Mouse (Mus musculus) forebrain, embryonic 11.5 days (tissue): ENCODE data around the gene Eif4h. TPM values are rescaled to one million over a fixed set of nuclear protein-coding genes. Genes with fewer than 3 reads are reported as not detected.
"Not testable (repeated sequence)": the region's sequence is repeated elsewhere in the genome, so short reads cannot be mapped to it uniquely, and the experiment has no call there.

Experiments used
- ATAC-seq: fragments of 200-750 bp; cut with Nextera tagmentation; replicated peaks from 2 replicates; pipeline ENCODE4 v1.8.0; 2017; ENCODE audit warnings: moderate TSS enrichment; ENCODE audit not compliant: low FRiP score
- DNase-seq: peaks from one replicate; pipeline ENCODE4 v3.0.0-alpha.2; 2017; ENCODE audit warnings: low spot score
- H3K27ac ChIP-seq: fragments of 300-500 bp; sonication (generic); 2 replicates; pipeline ENCODE4 v1.5.1; 2014; ENCODE audit warnings: low read depth, low read length
- H3K27me3 ChIP-seq: fragments of 300-500 bp; sonication (generic); 2 replicates; pipeline ENCODE4 v1.6.1; 2014; ENCODE audit warnings: mild to moderate bottlenecking, low read length, mixed read lengths; ENCODE audit not compliant: control insufficient read depth, insufficient read depth
- H3K36me3 ChIP-seq: fragments of 300-500 bp; sonication (generic); 2 replicates; pipeline ENCODE4 v1.6.1; 2014; ENCODE audit warnings: mild to moderate bottlenecking, low read length, moderate library complexity, mixed read lengths; ENCODE audit not compliant: control insufficient read depth, insufficient read depth
- H3K4me1 ChIP-seq: fragments of 300-500 bp; sonication (generic); replicated peaks from 2 replicates; pipeline ENCODE4 v1.6.1; 2014; ENCODE audit warnings: low read length, mixed read lengths; ENCODE audit not compliant: control insufficient read depth, insufficient read depth
- H3K4me2 ChIP-seq: fragments of 300-500 bp; sonication (generic); 2 replicates; pipeline ENCODE4 v1.6.1; 2014; ENCODE audit warnings: low read depth, mild to moderate bottlenecking, low read length, moderate library complexity, mixed read lengths; ENCODE audit not compliant: severe bottlenecking
- H3K4me3 ChIP-seq: fragments of 300-500 bp; sonication (generic); 2 replicates; pipeline ENCODE4 v1.5.1; 2014; ENCODE audit warnings: low read depth, low read length
- H3K9ac ChIP-seq: fragments of 300-500 bp; sonication (generic); 2 replicates; pipeline ENCODE4 v1.6.1; 2014; ENCODE audit warnings: low read length
- H3K9me3 ChIP-seq: fragments of 300-500 bp; sonication (generic); 2 replicates; pipeline ENCODE4 v1.6.1; 2016; ENCODE audit warnings: low read length, mixed read lengths; ENCODE audit not compliant: control insufficient read depth
- whole genome bisulfite sequencing: fragments of 180-500 bp; shearing (Covaris S2); extraction: QIAGEN DNeasy Blood & Tissue Kit; methylation state at CpG from one replicate; pipeline ENCODE4 v1.1.7; 2014; 5-methylcytosine and 5-hydroxymethylcytosine counted together
- polyA plus RNA-seq: library from polyadenylated mRNA; unstranded; fragments of >200 nt; fragmentation: Nextera tagmentation; extraction: Ambion mirVana; gene quantifications from 2 replicates; pipeline ENCODE4 v1.2.1, GENCODE M21; 2014

Gene Eif4h
- polyA plus RNA-seq, 1 experiment from 2014 or later: 493 TPM

DNA sequence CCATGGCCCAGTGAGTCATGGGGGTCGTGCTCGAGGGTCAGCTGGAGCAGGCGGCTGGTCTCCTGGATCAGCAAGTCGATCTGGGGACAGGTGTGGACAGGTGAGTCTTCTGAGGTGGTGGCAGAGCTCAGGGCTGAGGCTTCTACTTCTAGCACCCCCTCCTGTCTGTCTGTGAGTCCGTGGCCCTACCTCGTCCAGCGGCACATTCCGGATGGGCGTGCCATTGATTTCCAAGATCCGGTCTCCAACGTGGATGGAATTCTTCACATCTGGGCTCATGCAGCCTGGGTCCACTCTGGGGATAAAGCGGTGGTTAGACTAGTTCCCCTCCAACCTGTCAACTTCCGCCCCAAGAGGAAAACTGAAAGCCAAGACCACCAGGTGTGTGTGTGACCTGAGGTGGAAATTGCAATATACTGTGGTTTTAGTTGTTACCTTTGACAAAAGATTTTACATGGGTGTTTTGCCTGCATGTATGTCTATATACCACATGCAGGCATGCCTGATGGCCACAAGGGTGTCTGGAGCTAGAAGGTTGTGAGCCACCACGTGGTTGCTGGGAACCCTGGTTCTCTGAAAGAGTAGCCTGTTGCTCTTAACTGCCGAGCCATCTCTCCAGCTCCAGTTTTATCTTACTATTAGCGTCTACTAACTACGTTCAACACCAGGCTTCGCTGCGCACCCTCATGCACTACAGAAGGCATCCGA lies 29.9 kb upstream of the Eif4h start:
- WGBS: 78% methylated on average over 20 of the region's 20 CpGs
- H3K9me3 ChIP-seq: no peaks in the 10 kb centered on the region
- H3K27ac ChIP-seq: no peak overlapping the region
- DNase-seq (no peak), ATAC-seq (no peak)
- H3K27me3 ChIP-seq: no peaks in the 10 kb centered on the region
- no peaks in the 10 kb centered on the region; the same call in 1 of the 2 replicates for H3K36me3 ChIP-seq
- H3K9ac ChIP-seq: no peak overlapping the region
- H3K4me2 ChIP-seq: no peak overlapping the region
- H3K4me1 ChIP-seq: no peaks in the 10 kb centered on the region; the same call in 1 of the 2 replicates
- H3K4me3 ChIP-seq: no peak overlapping the region

DNA sequence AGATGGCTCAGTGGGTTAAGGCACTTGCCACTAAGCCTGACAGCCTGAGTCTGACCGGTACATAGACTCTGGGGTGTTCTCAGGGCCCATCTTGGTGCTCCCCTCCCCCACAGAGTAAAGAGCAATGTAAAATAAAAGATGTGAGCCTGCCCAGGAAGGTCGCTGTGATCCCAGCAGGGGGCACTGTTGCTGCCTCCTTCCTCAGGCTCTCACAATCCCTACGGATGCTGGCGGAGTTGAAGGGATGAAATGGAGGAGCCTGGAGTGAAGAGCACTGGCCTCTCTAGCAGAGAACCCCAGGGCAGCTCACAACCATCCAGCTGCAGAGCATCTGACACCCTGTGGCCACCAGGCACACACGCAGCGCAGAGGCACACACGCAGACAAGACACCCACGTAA lies 29.2 kb upstream of the Eif4h start:
- Histone ChIP-seq H3K4me1 (no peaks in the 10 kb centered on the region; the same call in 1 of the 2 replicates), H3K4me2 (no peak overlapping the region), H3K4me3 (no peak overlapping the region), H3K9ac (no peak overlapping the region), H3K27me3 (no peaks in the 10 kb centered on the region), H3K36me3 (no peaks in the 10 kb centered on the region; the same call in 1 of the 2 replicates), H3K9me3 (no peaks in the 10 kb centered on the region), H3K27ac (no peak overlapping the region)
- 30% methylated on average over 8 of the region's 8 CpGs for WGBS
- ATAC-seq (peak; percentile 46; the same call in 1 of the 2 replicates), DNase-seq (peak; percentile 78)

DNA sequence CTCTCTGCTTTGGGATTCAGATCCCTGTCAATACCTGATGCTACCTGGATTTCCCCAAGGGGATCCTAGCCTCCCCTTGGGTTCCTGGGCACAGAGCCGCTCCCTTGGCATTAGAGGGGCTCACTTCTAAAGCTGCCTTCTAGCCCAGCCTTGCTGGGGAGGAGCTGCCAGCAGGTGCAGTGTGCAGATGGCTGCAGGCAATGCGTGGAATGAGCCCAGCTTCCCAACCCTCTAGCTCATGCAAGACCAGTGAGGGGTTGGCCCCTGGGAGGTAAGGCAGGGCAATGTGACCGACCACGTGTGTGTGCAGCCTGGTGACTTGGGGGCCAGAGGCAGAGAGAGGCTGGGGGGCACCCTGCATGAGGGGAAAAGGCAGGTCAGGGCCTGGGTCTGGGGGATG lies 17.4 kb upstream of the Eif4h start:
- no peak for DNase-seq
- H3K27ac ChIP-seq: no peak overlapping the region

DNA sequence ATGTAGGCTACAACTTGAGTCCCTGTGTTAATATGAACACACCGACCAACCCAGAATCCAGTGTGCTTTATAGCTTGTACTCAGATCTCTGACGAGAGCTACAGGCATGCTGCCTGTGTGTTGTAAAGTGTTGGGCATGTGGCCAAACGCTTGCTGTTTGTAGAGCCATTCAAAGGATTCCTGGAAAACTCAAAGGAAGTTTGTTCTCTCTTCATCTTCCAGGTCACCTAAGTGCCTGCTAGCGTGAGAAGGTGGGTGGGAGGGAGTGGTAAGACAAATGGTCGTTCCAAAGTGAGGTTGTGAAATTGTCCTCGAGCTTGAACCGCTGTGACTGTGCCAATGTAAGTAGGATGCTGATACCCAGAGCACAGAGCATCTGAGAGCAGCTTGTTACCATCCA lies 12.7 kb upstream of the Eif4h start:
- H3K4me1 ChIP-seq: no peaks in the 10 kb centered on the region
- no peak overlapping the region for H3K4me3 ChIP-seq
- ATAC-seq (no peak), DNase-seq (no peak)
- H3K36me3 ChIP-seq: no peaks in the 10 kb centered on the region
- H3K4me2 ChIP-seq: no peak overlapping the region
- H3K9ac ChIP-seq: no peak overlapping the region
- no peaks in the 10 kb centered on the region for H3K27me3 ChIP-seq
- WGBS: 78% methylated on average over 7 of the region's 7 CpGs
- H3K27ac ChIP-seq: no peak overlapping the region
- no peaks in the 10 kb centered on the region for H3K9me3 ChIP-seq

More for the DNA sequence above, 17.4 kb upstream of the Eif4h start:
- 77% methylated on average over 4 of the region's 4 CpGs for WGBS
- ATAC-seq: no peak
- Histone ChIP-seq H3K9ac (no peak overlapping the region), H3K4me3 (no peak overlapping the region), H3K36me3 (no peaks in the 10 kb centered on the region; the same call in 1 of the 2 replicates), H3K9me3 (no peaks in the 10 kb centered on the region), H3K27me3 (no peaks in the 10 kb centered on the region), H3K4me1 (no peaks in the 10 kb centered on the region), H3K4me2 (no peak overlapping the region)

DNA sequence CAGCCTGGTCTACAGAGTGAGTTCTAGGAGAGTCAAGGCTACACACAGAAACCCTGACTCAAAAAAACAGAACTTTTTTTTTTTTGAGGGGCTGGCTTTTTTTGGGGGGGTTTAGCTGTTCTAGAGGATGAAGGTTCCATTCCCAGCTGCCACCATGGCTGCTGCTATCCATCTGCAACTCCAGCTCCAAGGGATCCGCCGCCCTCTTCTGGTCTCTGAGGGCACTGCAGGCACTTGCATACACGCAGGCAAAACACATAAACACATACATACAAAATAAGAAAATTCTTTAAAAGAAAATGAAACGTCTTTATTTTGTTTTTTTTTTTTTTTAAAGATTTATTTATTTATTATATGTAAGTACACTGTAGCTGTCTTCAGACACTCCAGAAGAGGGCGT lies 11.6 kb upstream of the Eif4h start:
- no peak overlapping the region for H3K4me3 ChIP-seq
- H3K4me1 ChIP-seq: no peaks in the 10 kb centered on the region
- no peaks in the 10 kb centered on the region for H3K9me3 ChIP-seq
- no peak overlapping the region for H3K4me2 ChIP-seq
- ATAC-seq (no peak), DNase-seq (peak; percentile 73)
- WGBS: 40% methylated on average over 4 of the region's 5 CpGs
- no peak overlapping the region for H3K27ac ChIP-seq
- H3K9ac ChIP-seq: no peak overlapping the region
- no peaks in the 10 kb centered on the region for H3K36me3 ChIP-seq
- H3K27me3 ChIP-seq: no peaks in the 10 kb centered on the region

DNA sequence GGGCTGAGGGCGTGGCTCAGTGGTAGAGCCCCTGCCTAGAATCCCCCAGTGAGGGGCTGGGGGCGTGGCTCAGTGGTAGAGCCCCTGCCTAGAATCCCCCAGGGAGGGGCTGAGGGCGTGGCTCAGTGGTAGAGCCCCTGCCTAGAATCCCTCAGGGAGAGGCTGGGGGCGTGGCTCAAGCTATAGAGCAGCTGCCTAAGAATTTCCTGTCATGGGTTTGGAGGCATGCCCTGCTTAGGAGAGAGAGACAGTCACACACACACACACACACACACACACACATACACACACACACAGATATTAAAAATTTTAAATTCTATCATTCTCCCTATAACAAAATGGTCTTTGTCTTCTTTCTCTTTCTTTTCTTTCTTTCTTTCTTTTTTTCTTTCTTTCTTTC lies 9.7 kb upstream of the Eif4h start:
- ATAC-seq, H3K27ac ChIP-seq, H3K4me2 ChIP-seq, H3K4me1 ChIP-seq, H3K36me3 ChIP-seq, H3K4me3 ChIP-seq, H3K27me3 ChIP-seq, H3K9ac ChIP-seq, DNase-seq, H3K9me3 ChIP-seq: not testable (repeated sequence)
- 95% methylated on average over 2 of the region's 4 CpGs for WGBS

DNA sequence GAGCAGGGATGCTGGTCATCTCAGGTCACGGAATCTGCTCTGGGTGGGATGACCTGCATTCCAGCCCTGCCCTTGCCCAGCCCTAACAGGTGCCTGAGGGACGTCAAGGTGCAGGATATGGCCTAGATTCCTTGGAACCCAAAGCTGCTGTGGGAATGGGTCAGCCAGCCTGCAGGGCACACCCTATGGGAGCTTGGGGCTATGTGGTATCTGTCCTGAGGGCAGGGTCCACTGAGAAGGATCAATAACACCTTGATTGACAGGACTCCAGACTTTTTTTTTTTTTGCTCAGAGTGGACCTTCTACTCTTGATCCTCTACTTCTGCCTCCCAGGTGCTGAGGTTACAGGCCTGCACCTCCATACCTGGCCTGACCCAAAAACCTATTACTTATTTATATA lies 8.1 kb upstream of the Eif4h start:
- no peaks in the 10 kb centered on the region for H3K36me3 ChIP-seq
- no peaks in the 10 kb centered on the region for H3K27me3 ChIP-seq
- H3K4me1 ChIP-seq: no peaks in the 10 kb centered on the region
- no peak overlapping the region for H3K27ac ChIP-seq
- no peaks in the 10 kb centered on the region for H3K9me3 ChIP-seq
- DNase-seq (no peak), ATAC-seq (no peak)
- 94% methylated on average over 2 of the region's 2 CpGs for WGBS
- no peak overlapping the region for H3K4me3 ChIP-seq
- H3K4me2 ChIP-seq: no peak overlapping the region
- H3K9ac ChIP-seq: no peak overlapping the region

DNA sequence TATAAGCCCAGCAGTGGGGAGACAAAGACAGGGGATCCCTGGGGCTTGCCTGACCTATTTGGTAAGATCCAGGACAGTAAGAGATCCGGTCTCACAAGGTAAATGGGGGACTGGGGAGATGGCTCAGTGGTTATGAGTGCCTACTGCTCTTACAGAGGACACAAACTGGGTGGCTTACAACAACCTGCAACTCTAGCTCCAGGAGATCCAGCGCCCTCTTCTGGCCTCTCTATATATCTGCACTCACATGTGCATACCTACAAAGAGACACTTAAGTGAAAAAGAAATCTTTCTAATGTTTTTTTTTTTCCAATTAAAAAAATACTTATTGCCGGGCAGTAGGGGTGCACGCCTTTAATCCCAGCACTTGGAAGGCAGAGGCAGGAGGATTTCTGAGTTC lies 7.2 kb upstream of the Eif4h start:
- H3K4me2 ChIP-seq: no peak overlapping the region
- no peaks in the 10 kb centered on the region for H3K9me3 ChIP-seq
- no peak overlapping the region for H3K27ac ChIP-seq
- 68% methylated on average over 4 of the region's 4 CpGs for WGBS
- H3K4me1 ChIP-seq: no peaks in the 10 kb centered on the region
- no peak overlapping the region for H3K9ac ChIP-seq
- ATAC-seq (no peak), DNase-seq (no peak)
- no peaks in the 10 kb centered on the region for H3K36me3 ChIP-seq
- no peaks in the 10 kb centered on the region for H3K27me3 ChIP-seq
- no peak overlapping the region for H3K4me3 ChIP-seq

DNA sequence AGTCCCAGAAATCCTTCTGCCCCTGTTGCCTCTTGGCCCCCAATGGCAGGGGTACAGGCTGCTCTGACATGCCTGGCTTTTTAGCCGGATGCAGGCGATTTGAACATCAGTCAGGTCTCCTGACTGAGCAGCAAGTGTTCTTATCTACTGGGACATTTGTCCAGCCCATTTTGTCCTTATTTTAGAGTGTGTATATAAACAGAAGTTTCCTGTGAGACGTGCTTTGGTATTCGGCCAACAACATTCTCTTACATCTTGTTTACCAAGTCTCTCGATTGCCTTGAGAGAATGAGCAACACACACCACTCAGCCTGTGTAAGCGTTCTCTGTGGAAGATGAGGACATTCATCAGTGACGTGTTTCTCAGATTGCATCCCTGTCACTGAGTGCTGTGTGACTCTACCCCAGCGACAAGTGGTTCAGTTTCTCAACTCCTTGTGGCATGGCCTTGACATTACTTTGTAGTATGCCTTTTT lies 5.4 kb upstream of the Eif4h start:
- WGBS: 87% methylated on average over 8 of the region's 8 CpGs
- no peak overlapping the region for H3K4me2 ChIP-seq

More for the DNA sequence above, 5.4 kb upstream of the Eif4h start:
- Histone ChIP-seq H3K27me3 (no peaks in the 10 kb centered on the region), H3K36me3 (no peaks in the 10 kb centered on the region), H3K27ac (no peak overlapping the region), H3K4me1 (peaks cover 2% of the 10 kb centered on the region; the same call in 1 of the 2 replicates), H3K9me3 (no peaks in the 10 kb centered on the region), H3K4me3 (no peak overlapping the region), H3K9ac (no peak overlapping the region)
- DNase-seq (no peak), ATAC-seq (no peak)
